Mouse (Mus musculus) stomach, embryonic 14.5 days (tissue): Measurements from ENCODE around the gene Mindy3. TPM values are rescaled to one million over a fixed set of nuclear protein-coding genes. Genes with fewer than 3 reads are reported as not detected.
A peak's percentile ranks its signal among the peaks of the same experiment; 100 is the strongest.

Experiments used
- ATAC-seq: fragments of 200-750 bp; cut with Nextera tagmentation; 2 replicates; pipeline ENCODE4 v1.8.0; 2017; ENCODE audit warnings: low read depth, moderate TSS enrichment; ENCODE audit not compliant: insufficient number of reproducible peaks, insufficient read depth, low FRiP score
- H3K27ac ChIP-seq: fragments of 300-500 bp; sonication (generic); 2 replicates; pipeline ENCODE4 v1.5.1; 2014; ENCODE audit warnings: mild to moderate bottlenecking, low read length, moderate library complexity, mixed read lengths
- H3K27me3 ChIP-seq: fragments of 300-500 bp; sonication (generic); 2 replicates; pipeline ENCODE4 v1.6.1; 2014; ENCODE audit warnings: low read length, control low read depth, mixed read lengths; ENCODE audit not compliant: control insufficient read depth, insufficient read depth
- H3K36me3 ChIP-seq: fragments of 300-500 bp; sonication (generic); 2 replicates; pipeline ENCODE4 v1.6.1; 2014; ENCODE audit warnings: mild to moderate bottlenecking, control low read depth, low read length, moderate library complexity, mixed read lengths; ENCODE audit not compliant: control insufficient read depth, insufficient read depth
- H3K4me1 ChIP-seq: fragments of 300-500 bp; sonication (generic); 2 replicates; pipeline ENCODE4 v1.6.1; 2014; ENCODE audit warnings: low read length, control low read depth, mixed read lengths; ENCODE audit not compliant: control insufficient read depth, insufficient read depth
- H3K4me2 ChIP-seq: fragments of 300-500 bp; sonication (generic); replicated peaks from 2 replicates; pipeline ENCODE4 v1.6.1; 2014; ENCODE audit warnings: low read depth, low read length, control low read depth
- H3K4me3 ChIP-seq: fragments of 300-500 bp; sonication (generic); 2 replicates; pipeline ENCODE4 v1.5.1; 2014; ENCODE audit warnings: low read depth, low read length, control low read depth
- H3K9ac ChIP-seq: fragments of 300-500 bp; sonication (generic); replicated peaks from 2 replicates; pipeline ENCODE4 v1.6.1; 2014; ENCODE audit warnings: low read depth, mild to moderate bottlenecking, control low read depth, low read length, moderate library complexity, mixed read lengths
- H3K9me3 ChIP-seq: fragments of 300-500 bp; sonication (generic); 2 replicates; pipeline ENCODE4 v1.6.1; 2016; ENCODE audit warnings: low read depth, low read length, control low read depth; ENCODE audit not compliant: control insufficient read depth
- WGBS: fragments of 180-500 bp; shearing (Covaris S2); extraction: QIAGEN DNeasy Blood & Tissue Kit; methylation state at CpG from one replicate; pipeline ENCODE4 v1.1.7; 2014; 5-methylcytosine and 5-hydroxymethylcytosine counted together
- polyA plus RNA-seq: library from polyadenylated mRNA; unstranded; fragments of >200 nt; fragmentation: Nextera tagmentation; extraction: Ambion mirVana; gene quantifications from 2 replicates; pipeline ENCODE4 v1.2.1, GENCODE M21; 2014

The Mindy3 gene
- polyA plus RNA-seq, 1 experiment from 2014 or later = 32.5 TPM

DNA sequence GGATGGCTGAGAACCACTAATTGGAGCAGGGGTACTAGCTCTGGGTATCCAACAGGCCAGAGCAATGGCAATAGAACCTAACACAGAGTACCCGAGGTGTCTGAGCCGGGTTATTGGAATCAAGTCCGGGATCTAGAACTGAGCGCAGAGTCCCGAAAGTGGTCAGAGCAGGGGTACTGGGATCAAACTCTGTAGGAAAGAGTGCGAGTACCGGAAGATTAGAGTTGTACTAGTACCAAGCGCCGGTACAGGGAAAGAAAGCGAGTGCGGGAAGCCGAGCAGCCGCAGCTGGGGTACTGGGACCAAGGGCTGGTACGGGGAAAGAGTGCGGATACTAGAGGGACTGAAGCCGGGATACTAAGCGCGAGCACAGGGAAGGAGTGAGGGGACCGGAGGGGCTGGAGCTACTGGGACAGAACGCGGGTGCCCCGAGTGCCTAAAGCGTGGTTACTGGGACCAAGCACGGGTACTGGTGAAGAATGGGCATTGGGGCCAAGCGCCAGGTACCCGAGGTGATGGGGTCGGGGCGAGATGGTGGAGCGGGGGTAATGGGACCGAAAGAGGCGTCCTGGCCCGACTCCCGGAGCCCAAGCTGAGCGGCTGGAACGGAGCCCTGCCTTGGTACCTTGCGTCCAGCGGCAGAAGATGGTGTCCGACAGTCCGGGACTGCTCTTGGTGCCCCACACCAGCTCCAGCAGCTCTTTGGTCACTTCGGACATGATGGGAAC lies 572 bp downstream of the Mindy3 start:
- Histone ChIP-seq H3K9ac (peak overlapping the region; percentile 55), H3K4me2 (peak overlapping the region; percentile 76), H3K36me3 (no peaks in the 10 kb centered on the region), H3K9me3 (no peaks in the 10 kb centered on the region), H3K27me3 (no peaks in the 10 kb centered on the region), H3K4me1 (peaks cover 5% of the 10 kb centered on the region; the same call in 1 of the 2 replicates), H3K27ac (no peak overlapping the region), H3K4me3 (peak overlapping the region; percentile 89)
- WGBS = under 1% methylated on average over 40 of the region's 40 CpGs
- peak; percentile 71 for ATAC-seq

GRCm38 (mm10) chr2:12418121-12418520 lies 1.1 kb downstream of the Mindy3 start:
- H3K4me2 ChIP-seq = peak overlapping the region; percentile 76
- H3K9me3 ChIP-seq = no peaks in the 10 kb centered on the region
- H3K27ac ChIP-seq = no peak overlapping the region
- 25% methylated on average over 8 of the region's 8 CpGs for WGBS
- no peak for ATAC-seq
- H3K9ac ChIP-seq = no peak overlapping the region
- H3K27me3 ChIP-seq = no peaks in the 10 kb centered on the region
- no peaks in the 10 kb centered on the region for H3K36me3 ChIP-seq
- H3K4me1 ChIP-seq = peaks cover 5% of the 10 kb centered on the region; the same call in 1 of the 2 replicates
- H3K4me3 ChIP-seq = peak overlapping the region; percentile 89

DNA sequence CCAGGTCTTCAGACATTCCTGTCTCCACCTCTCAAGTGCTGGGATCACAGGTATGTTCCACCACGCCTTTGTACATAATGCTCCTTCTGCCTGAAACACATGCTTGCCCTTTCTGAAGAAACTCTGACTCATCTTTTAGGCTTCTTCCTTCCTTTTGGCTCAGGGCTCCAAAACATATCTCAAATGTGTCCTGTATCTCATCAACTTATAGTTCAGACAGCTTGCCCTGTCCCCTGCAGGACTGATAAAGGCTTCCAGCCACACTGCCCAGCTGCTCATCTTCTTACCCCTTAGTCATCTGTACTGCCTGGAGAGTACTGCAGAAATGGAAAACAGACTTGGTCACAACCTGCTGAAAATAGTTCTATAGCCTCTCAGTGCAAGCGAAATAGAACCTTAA lies 7.0 kb downstream of the Mindy3 start:
- no peak overlapping the region for H3K9ac ChIP-seq
- H3K36me3 ChIP-seq = no peaks in the 10 kb centered on the region
- WGBS = 77% methylated on average over 2 of the region's 2 CpGs
- H3K27me3 ChIP-seq = no peaks in the 10 kb centered on the region
- no peak overlapping the region for H3K4me2 ChIP-seq
- H3K27ac ChIP-seq = no peak overlapping the region
- no peaks in the 10 kb centered on the region for H3K4me1 ChIP-seq
- ATAC-seq = no peak
- H3K9me3 ChIP-seq = no peaks in the 10 kb centered on the region
- no peak overlapping the region for H3K4me3 ChIP-seq

DNA sequence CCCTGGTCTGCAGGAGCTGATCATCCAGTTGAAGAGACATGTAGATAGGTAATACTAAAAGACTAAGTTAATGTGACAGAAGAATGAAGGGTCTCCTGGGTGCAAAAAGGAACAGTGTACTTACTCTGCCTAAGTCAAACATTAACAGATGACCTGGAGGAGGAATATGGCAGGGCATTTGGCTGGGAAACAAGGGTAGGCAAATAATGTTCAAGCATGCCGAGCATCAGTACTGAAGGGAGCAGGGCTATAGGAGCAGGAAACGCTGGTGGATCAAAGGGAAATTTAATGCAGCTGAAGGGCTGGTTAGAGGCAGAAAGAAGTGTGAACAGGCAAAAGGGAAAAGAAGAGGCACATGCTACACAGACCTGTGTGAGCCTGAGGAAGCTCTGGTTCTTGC lies 8.1 kb downstream of the Mindy3 start:
- H3K4me1 ChIP-seq = no peaks in the 10 kb centered on the region
- no peak for ATAC-seq
- H3K27ac ChIP-seq = no peak overlapping the region
- no peak overlapping the region for H3K4me3 ChIP-seq
- H3K27me3 ChIP-seq = no peaks in the 10 kb centered on the region
- no peaks in the 10 kb centered on the region for H3K9me3 ChIP-seq
- no peaks in the 10 kb centered on the region for H3K36me3 ChIP-seq
- H3K4me2 ChIP-seq = no peak overlapping the region
- 20% methylated on average over 2 of the region's 2 CpGs for WGBS
- no peak overlapping the region for H3K9ac ChIP-seq

DNA sequence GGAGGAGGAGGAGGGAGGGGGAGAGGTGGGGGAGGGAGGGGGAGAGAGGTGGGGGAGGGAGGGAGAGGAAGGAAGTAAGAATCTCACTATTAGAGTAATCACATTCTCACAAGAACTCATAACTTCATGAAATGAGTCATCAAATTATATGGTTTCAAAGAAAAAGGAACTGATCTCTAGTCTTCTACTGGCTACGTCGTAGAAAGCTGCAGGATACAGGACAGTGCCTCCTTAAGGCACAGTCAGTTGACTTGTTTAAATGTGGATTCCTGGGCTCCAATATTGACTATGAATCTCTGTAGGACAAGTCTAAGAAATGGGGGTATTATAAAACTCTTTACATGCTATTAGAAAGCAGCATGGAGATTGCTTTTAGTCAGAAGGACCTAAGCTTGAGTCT lies 12.5 kb downstream of the Mindy3 start:
- no peaks in the 10 kb centered on the region for H3K27me3 ChIP-seq
- 82% methylated on average over 2 of the region's 2 CpGs for WGBS
- no peaks in the 10 kb centered on the region for H3K4me1 ChIP-seq
- H3K4me2 ChIP-seq = no peak overlapping the region
- H3K9ac ChIP-seq = no peak overlapping the region
- no peaks in the 10 kb centered on the region for H3K36me3 ChIP-seq
- no peak overlapping the region for H3K27ac ChIP-seq
- no peaks in the 10 kb centered on the region for H3K9me3 ChIP-seq
- no peak overlapping the region for H3K4me3 ChIP-seq
- ATAC-seq = no peak

DNA sequence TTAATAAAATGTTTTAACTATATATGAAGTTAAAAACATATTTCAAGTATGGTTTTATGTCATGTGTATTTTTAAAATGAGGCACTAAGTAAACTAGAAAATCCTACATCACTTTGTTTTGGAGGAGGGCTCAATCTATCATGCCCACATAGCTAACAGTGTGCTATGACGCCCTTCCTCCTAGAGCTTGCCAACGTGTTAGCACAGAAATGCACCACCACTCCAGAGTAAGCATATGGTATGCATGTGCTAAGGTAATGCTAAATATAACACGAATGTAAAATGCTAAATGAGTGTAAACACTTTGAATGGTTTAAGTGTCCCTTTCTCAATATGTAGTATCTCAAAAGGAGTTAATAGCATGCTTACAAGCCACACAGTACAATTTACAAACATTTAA lies 16.8 kb downstream of the Mindy3 start:
- no peak overlapping the region for H3K4me3 ChIP-seq
- H3K4me1 ChIP-seq = no peaks in the 10 kb centered on the region
- no peaks in the 10 kb centered on the region for H3K27me3 ChIP-seq
- H3K36me3 ChIP-seq = no peaks in the 10 kb centered on the region
- WGBS = 57% methylated on average over 3 of the region's 3 CpGs
- H3K9ac ChIP-seq = no peak overlapping the region
- no peak for ATAC-seq
- H3K9me3 ChIP-seq = no peaks in the 10 kb centered on the region
- H3K27ac ChIP-seq = no peak overlapping the region
- H3K4me2 ChIP-seq = no peak overlapping the region

- H3K27me3 ChIP-seq = no peaks in the 10 kb centered on the region
- no peak overlapping the region for H3K27ac ChIP-seq
- H3K9ac ChIP-seq = no peak overlapping the region
- H3K4me3 ChIP-seq = no peak overlapping the region
- WGBS = 91% methylated on average over 1 of the region's 1 CpGs
- H3K4me1 ChIP-seq = no peaks in the 10 kb centered on the region
- no peak for ATAC-seq
- no peaks in the 10 kb centered on the region for H3K36me3 ChIP-seq
- no peaks in the 10 kb centered on the region for H3K9me3 ChIP-seq
- no peak overlapping the region for H3K4me2 ChIP-seq
Measured at GRCm38 (mm10) chr2:12401137-12401536, 18.1 kb downstream of the Mindy3 start.

- H3K9ac ChIP-seq = no peak overlapping the region
- no peak overlapping the region for H3K4me3 ChIP-seq
- H3K4me1 ChIP-seq = 0 out of 2 replicates have a peak, but pooled peaks cover 2% of the 10 kb centered on the region
- 0 out of 2 replicates have a peak, but pooled peaks have one; percentile 65 for ATAC-seq
- no peak overlapping the region for H3K4me2 ChIP-seq
- WGBS = 51% methylated on average over 1 of the region's 1 CpGs
- H3K36me3 ChIP-seq = no peaks in the 10 kb centered on the region
- H3K27me3 ChIP-seq = no peaks in the 10 kb centered on the region
- no peaks in the 10 kb centered on the region for H3K9me3 ChIP-seq
- no peak overlapping the region for H3K27ac ChIP-seq
Measured at GRCm38 (mm10) chr2:12389028-12389427, 30.2 kb downstream of the Mindy3 start.

DNA sequence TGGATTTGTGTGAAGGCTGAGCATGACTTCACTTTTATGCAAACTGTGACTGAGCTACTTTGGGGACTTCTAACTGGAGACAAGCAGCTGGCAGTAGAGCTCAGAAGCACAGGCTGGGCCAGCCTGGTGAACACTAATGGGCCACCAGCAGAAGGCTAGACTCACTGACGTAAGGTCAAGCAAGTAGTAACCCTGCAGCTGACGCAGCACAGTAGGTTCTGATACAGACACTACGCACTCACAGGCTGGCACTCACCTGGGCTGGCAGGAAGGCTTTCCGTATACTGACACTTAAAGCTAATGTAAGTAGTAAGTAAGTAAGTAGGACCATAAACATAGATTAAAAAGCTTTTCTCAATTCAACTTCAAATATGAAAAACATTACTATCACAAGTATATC lies 30.7 kb downstream of the Mindy3 start:
- no peak overlapping the region for H3K9ac ChIP-seq
- no peak overlapping the region for H3K27ac ChIP-seq
- H3K9me3 ChIP-seq = no peaks in the 10 kb centered on the region
- no peaks in the 10 kb centered on the region for H3K36me3 ChIP-seq
- 85% methylated on average over 4 of the region's 4 CpGs for WGBS
- H3K4me3 ChIP-seq = no peak overlapping the region
- no peak overlapping the region for H3K4me2 ChIP-seq
- ATAC-seq = no peak
- no peaks in the 10 kb centered on the region for H3K27me3 ChIP-seq
- H3K4me1 ChIP-seq = 0 out of 2 replicates have a peak, but pooled peaks cover 2% of the 10 kb centered on the region
